Mouse (Mus musculus) heart, postnatal 0 days (tissue): ENCODE data around the gene Zc4h2. TPM values are rescaled to one million over a fixed set of nuclear protein-coding genes. Genes with fewer than 3 reads are reported as not detected.

Experiments used
- ATAC-seq: fragments of 200-750 bp; cut with Nextera tagmentation; 2 replicates; pipeline ENCODE4 v1.8.0; 2017; ENCODE audit warnings: low read depth, moderate number of reproducible peaks, moderate library complexity; ENCODE audit not compliant: insufficient read depth
- DNase-seq: peaks from one replicate; pipeline ENCODE4 v3.0.0-alpha.2; 2016; ENCODE audit warnings: low spot score
- H3K27ac ChIP-seq: fragments of 300-500 bp; sonication (generic); 2 replicates; pipeline ENCODE4 v1.5.1; 2014; ENCODE audit warnings: low read depth, mild to moderate bottlenecking
- H3K27me3 ChIP-seq: fragments of 300-500 bp; sonication (generic); 2 replicates; pipeline ENCODE4 v1.6.1; 2014; ENCODE audit warnings: low read length, mixed read lengths; ENCODE audit not compliant: control insufficient read depth, insufficient read depth
- H3K36me3 ChIP-seq: fragments of 300-500 bp; sonication (generic); replicated peaks from 2 replicates; pipeline ENCODE4 v1.6.1; 2014; ENCODE audit warnings: low read length, mixed read lengths; ENCODE audit not compliant: control insufficient read depth, insufficient read depth
- H3K4me1 ChIP-seq: fragments of 300-500 bp; sonication (generic); 2 replicates; pipeline ENCODE4 v1.6.1; 2014; ENCODE audit warnings: antibody characterized with exemption; ENCODE audit not compliant: control insufficient read depth, insufficient read depth
- H3K4me2 ChIP-seq: fragments of 300-500 bp; sonication (generic); 2 replicates; pipeline ENCODE4 v1.6.1; 2014; ENCODE audit warnings: low read depth, mild to moderate bottlenecking, low read length, moderate library complexity
- H3K4me3 ChIP-seq: fragments of 300-500 bp; sonication (generic); 2 replicates; pipeline ENCODE4 v1.5.1; 2014; ENCODE audit warnings: low read depth, low read length
- H3K9ac ChIP-seq: fragments of 300-500 bp; sonication (generic); replicated peaks from 2 replicates; pipeline ENCODE4 v1.6.1; 2014; ENCODE audit warnings: low read depth, low read length, mixed read lengths
- H3K9me3 ChIP-seq: fragments of 300-500 bp; sonication (generic); replicated peaks from 2 replicates; pipeline ENCODE4 v1.6.1; 2016; ENCODE audit warnings: low read length; ENCODE audit not compliant: control insufficient read depth
- CTCF ChIP-seq: IDR thresholded peaks from 2 replicates; pipeline ENCODE4 v1.5.1; 2016; ENCODE audit warnings: antibody characterized with exemption, control low read depth, low read depth
- EP300 ChIP-seq: IDR thresholded peaks from 2 replicates; pipeline ENCODE4 v1.6.1; 2016; ENCODE audit warnings: antibody characterized with exemption, low read depth
- WGBS: fragments of 180-500 bp; shearing (Covaris S2); extraction: QIAGEN DNeasy Blood & Tissue Kit; methylation state at CpG from one replicate; pipeline ENCODE4 v1.1.7; 2014; 5-methylcytosine and 5-hydroxymethylcytosine counted together
- polyA plus RNA-seq: library from polyadenylated mRNA; unstranded; fragments of >200 nt; fragmentation: Nextera tagmentation; extraction: Ambion mirVana; gene quantifications from 2 replicates; pipeline ENCODE4 v1.2.1, GENCODE M21; 2015
- total RNA-seq: library from RNA; depleted of rRNA; stranded (reverse); fragments of >200 nt; gene quantifications from 2 replicates; pipeline ENCODE4 v1.2.3, GENCODE M21; 2014; ENCODE audit warnings: low replicate concordance; rRNA removed

The Zc4h2 gene
- total RNA-seq (4.0 and 4.2 TPM in 2 replicates), polyA plus RNA-seq (3.2 and 3.9 TPM in 2 replicates)

- no peaks in the 10 kb centered on the region for H3K27me3 ChIP-seq
- ATAC-seq (peak; percentile 94), DNase-seq (peak; percentile 73)
- no peaks in the 10 kb centered on the region for H3K36me3 ChIP-seq
- no peaks in the 10 kb centered on the region for H3K9me3 ChIP-seq
- peak within 1 kb of the TSS; percentile 59 for H3K9ac ChIP-seq
- H3K4me2 ChIP-seq: peak within 1 kb of the TSS; percentile 59
- WGBS: 17% methylated on average over 7 of the region's 7 CpGs
- no peaks in the 10 kb centered on the region for H3K4me1 ChIP-seq
- TF ChIP-seq EP300: no peak
- TF ChIP-seq CTCF: no peak
- H3K4me3 ChIP-seq: peak within 1 kb of the TSS; percentile 55
- H3K27ac ChIP-seq: peak within 1 kb of the TSS; percentile 46; the same call in 1 of the 2 replicates
Observed at GRCm38 (mm10) chrX:95657804-95658599, at the start of gene Zc4h2. Zc4h2 (minus strand) TSS chrX:95658509.

- Histone ChIP-seq H3K9ac (no peak overlapping the region), H3K9me3 (no peaks in the 10 kb centered on the region), H3K4me1 (no peaks in the 10 kb centered on the region), H3K4me2 (no peak overlapping the region), H3K4me3 (no peak overlapping the region), H3K27me3 (no peaks in the 10 kb centered on the region), H3K27ac (no peak overlapping the region), H3K36me3 (no peaks in the 10 kb centered on the region)
- 48% methylated on average over 1 of the region's 1 CpGs for WGBS
- ATAC-seq: no peak
- no peak for DNase-seq
- TF ChIP-seq CTCF (peak; percentile 29), EP300 (no peak)
Observed at GRCm38 (mm10) chrX:95687119-95687518, 28.8 kb upstream of the Zc4h2 start.

- no peaks in the 10 kb centered on the region for H3K9me3 ChIP-seq
- no peak overlapping the region for H3K9ac ChIP-seq
- H3K27ac ChIP-seq: no peak overlapping the region
- H3K27me3 ChIP-seq: no peaks in the 10 kb centered on the region
- no peak for ATAC-seq
- no peak overlapping the region for H3K4me3 ChIP-seq
- no peaks in the 10 kb centered on the region for H3K4me1 ChIP-seq
- H3K36me3 ChIP-seq: no peaks in the 10 kb centered on the region
- TF ChIP-seq EP300: no peak
- no peak for TF ChIP-seq CTCF
- 58% methylated on average over 1 of the region's 1 CpGs for WGBS
- DNase-seq: no peak
- no peak overlapping the region for H3K4me2 ChIP-seq
Observed at GRCm38 (mm10) chrX:95682206-95682605, 23.9 kb upstream of the Zc4h2 start.

GRCm38 (mm10) chrX:95658600-95659084 is 333 bp upstream of the Zc4h2 start:
- Histone ChIP-seq H3K36me3 (no peaks in the 10 kb centered on the region), H3K27me3 (no peaks in the 10 kb centered on the region), H3K4me2 (peak overlapping the region; percentile 59), H3K9me3 (no peaks in the 10 kb centered on the region), H3K4me1 (no peaks in the 10 kb centered on the region), H3K4me3 (peak overlapping the region; percentile 55), H3K27ac (peak overlapping the region; percentile 46; the same call in 1 of the 2 replicates), H3K9ac (peak overlapping the region; percentile 59)
- peak; percentile 44; the same call in 1 of the 2 replicates for ATAC-seq
- no peak for DNase-seq
- 21% methylated on average over 12 of the region's 12 CpGs for WGBS
- TF ChIP-seq EP300: no peak
- TF ChIP-seq CTCF: no peak

- WGBS: 45% methylated on average over 5 of the region's 5 CpGs
- ATAC-seq: peak; percentile 51
- DNase-seq: no peak
Observed at GRCm38 (mm10) chrX:95600609-95601008, 57.7 kb downstream of the Zc4h2 start.

More at GRCm38 (mm10) chrX:95600609-95601008, 57.7 kb downstream of the Zc4h2 start:
- no peak overlapping the region for H3K27ac ChIP-seq
- no peaks in the 10 kb centered on the region for H3K36me3 ChIP-seq
- no peaks in the 10 kb centered on the region for H3K27me3 ChIP-seq
- no peak overlapping the region for H3K9ac ChIP-seq
- TF ChIP-seq CTCF (no peak), EP300 (no peak)
- H3K4me1 ChIP-seq: no peaks in the 10 kb centered on the region
- H3K9me3 ChIP-seq: no peaks in the 10 kb centered on the region
- H3K4me2 ChIP-seq: no peak overlapping the region
- no peak overlapping the region for H3K4me3 ChIP-seq

Other genes starting within 250 kb of the Zc4h2 start
- gene Amer1, start 213.6 kb downstream of the Zc4h2 start, total RNA-seq: 6.9 and 7.0 TPM in 2 replicates
- gene Amer1, start 213.6 kb downstream of the Zc4h2 start, polyA plus RNA-seq: 3.8 and 4.0 TPM in 2 replicates
- 16.3 and 16.8 TPM in 2 replicates for gene Asb12, start 100.5 kb downstream of the Zc4h2 start, total RNA-seq
- gene Asb12, start 100.5 kb downstream of the Zc4h2 start, polyA plus RNA-seq: 7.6 and 9.4 TPM in 2 replicates
- not detected in 2 replicates for gene Pfn5, start 100.4 kb downstream of the Zc4h2 start, total RNA-seq
- gene Pfn5, start 100.4 kb downstream of the Zc4h2 start, polyA plus RNA-seq: not detected in 2 replicates
- 0.53 and 1.7 TPM in 2 replicates for gene Zc3h12b, start 53.2 kb upstream of the Zc4h2 start, total RNA-seq
- 0.55 and 0.63 TPM in 2 replicates for gene Zc3h12b, start 53.2 kb upstream of the Zc4h2 start, polyA plus RNA-seq